Mouse (Mus musculus): ENCODE measurements around the gene Olfr342. TPM values are rescaled to one million over a fixed set of nuclear protein-coding genes. Genes with fewer than 3 reads are reported as not detected.

Gene Olfr342
- not detected for polyA plus RNA-seq (2021)

DNA sequence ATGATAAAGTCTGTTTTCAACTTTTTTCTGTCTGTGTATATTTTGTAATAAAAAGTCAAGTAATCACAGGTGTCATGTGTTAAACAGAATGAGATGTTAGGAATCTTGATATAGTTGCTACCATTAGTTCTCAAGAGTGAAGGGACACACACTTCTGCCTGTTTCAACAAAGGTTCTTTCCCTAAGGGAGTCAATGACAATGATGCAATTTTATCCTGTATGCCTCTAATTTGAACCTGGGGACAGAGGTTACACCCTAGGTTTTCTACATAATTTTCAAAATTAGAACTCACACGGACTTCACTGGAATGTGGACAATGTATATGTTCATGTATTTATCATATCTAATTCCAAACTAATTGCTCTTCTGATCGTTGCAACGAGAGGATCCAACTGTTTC, at the start of gene Olfr342:
Gene Olfr342, plus strand, starts transcription at position 301 of the 400 bp plus-strand sequence.
- ATAC-seq (no peak), DNase-seq (ENCODE audit: low read depth, low spot score) (no peak)
- in situ Hi-C loops (cut with MboI; ENCODE audit: low pct_unique_long_range_greater_than_20kb) = no loop called here
- no peaks in the 10 kb centered on the region for H3K27me3 ChIP-seq
- CTCF ChIA-PET = no interaction called here
- POLR2A ChIA-PET = no interaction called here
- no peak for TF ChIP-seq CTCF (IDR thresholded peaks at IDR 0.05)

DNA sequence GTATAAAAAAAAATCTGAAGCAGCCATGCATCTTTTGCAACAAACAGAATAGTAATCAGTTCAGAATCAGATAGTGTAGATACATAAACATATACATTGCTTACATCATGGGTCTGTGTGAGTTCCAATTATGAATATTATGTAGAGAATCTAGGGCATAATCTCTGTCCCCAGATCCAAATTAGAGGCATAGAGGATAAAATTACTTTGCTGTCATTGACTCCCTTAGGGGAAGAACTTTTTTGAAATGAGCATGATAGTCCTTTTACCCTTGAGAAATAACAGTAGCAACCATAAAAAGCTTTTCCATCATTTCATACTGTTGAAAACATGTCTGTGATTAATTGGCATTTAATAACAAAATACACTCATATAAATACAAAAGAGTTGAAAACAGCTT, 42.4 kb upstream of the Olfr342 start, which contains the start of gene Olfr341:
Gene Olfr341, minus strand, starts transcription at position 101 of the 400 bp plus-strand sequence.
- ATAC-seq = no peak
- H3K27me3 ChIP-seq = peaks cover 5% of the 10 kb centered on the region
- ChIA-PET CTCF (no interaction called here), POLR2A (no interaction called here)
- no peak for TF ChIP-seq CTCF (IDR thresholded peaks at IDR 0.05)
- in situ Hi-C loops (cut with MboI; ENCODE audit: low pct_unique_long_range_greater_than_20kb) = no loop called here
- DNase-seq (ENCODE audit: low read depth, low spot score) = no peak

DNA sequence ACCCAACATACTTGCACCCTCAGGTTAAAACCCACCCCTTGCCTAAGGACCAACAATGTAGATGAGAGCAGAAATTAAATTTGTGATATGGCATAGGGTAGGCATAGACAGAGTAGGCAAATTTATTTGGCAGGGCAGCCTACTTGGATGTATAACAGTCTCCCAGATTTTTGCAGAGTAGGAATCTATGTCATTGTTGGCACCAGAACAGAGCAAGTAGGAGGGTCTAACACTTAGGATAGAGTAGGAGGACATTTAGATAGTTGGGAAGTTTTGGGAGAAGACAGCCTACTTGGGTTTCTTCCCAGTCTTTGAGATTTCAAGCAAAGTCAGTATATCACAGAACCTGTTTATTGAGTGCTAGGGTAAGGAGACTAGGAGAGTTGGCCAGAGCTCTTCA, 40.4 kb downstream of the Olfr342 start:
- no peak for ATAC-seq
- no peak for TF ChIP-seq CTCF (IDR thresholded peaks at IDR 0.05)
- ChIA-PET POLR2A (no interaction called here), CTCF (no interaction called here)
- no peak for DNase-seq (ENCODE audit: low read depth, low spot score)
- in situ Hi-C loops (cut with MboI; ENCODE audit: low pct_unique_long_range_greater_than_20kb) = no loop called here
- no peaks in the 10 kb centered on the region for H3K27me3 ChIP-seq

DNA sequence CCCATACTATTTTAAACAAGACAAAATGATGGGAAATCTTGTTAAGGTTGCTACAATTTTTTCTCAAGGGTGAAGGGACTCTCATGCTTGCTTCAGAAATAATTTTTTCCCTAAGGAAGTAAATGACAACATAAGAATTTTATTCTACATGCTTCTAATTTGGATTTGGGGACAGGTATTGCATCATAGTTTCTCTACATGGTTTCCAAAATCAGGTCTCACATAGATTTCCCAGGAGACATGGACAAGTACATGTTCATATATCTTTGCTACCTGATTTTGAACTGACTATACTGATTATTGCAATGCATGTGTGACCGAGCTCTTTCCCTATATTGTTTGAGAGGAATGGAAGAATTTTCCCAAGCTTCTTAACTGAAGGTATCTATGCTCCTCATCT, 41.6 kb downstream of the Olfr342 start, which contains the start of gene Olfr344:
Gene Olfr344, plus strand, starts transcription at position 301 of the 400 bp plus-strand sequence.
- DNase-seq (ENCODE audit: low read depth, low spot score) (no peak), ATAC-seq (no peak)
- H3K27me3 ChIP-seq = no peaks in the 10 kb centered on the region
- CTCF ChIA-PET = no interaction called here
- no peak for TF ChIP-seq CTCF (IDR thresholded peaks at IDR 0.05)
- in situ Hi-C loops (cut with MboI; ENCODE audit: low pct_unique_long_range_greater_than_20kb) = no loop called here
- POLR2A ChIA-PET = no interaction called here

DNA sequence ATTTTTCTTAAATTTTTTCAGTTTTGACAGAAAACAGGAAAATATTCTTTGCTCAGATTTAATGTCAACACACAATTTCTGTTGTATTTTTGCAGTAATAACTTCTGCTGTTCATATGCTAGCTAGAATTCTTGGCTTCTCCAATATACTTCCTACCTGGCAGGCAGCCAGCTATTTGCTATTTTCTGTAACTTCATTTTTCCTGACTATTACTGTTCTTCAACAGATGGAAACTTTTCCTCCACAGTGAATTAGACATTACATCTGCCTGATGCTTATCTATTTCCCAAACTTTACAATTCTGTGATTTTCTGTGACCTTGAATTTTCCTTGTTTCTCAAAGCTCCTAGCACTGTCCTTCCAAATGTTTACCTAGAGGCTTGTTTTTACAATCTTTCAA, 42.2 kb downstream of the Olfr342 start:
- ChIA-PET POLR2A (no interaction called here), CTCF (no interaction called here)
- in situ Hi-C loops (cut with MboI; ENCODE audit: low pct_unique_long_range_greater_than_20kb) = no loop called here
- no peaks in the 10 kb centered on the region for H3K27me3 ChIP-seq
- DNase-seq (ENCODE audit: low read depth, low spot score) = no peak
- no peak for TF ChIP-seq CTCF (IDR thresholded peaks at IDR 0.05)
- no peak for ATAC-seq

DNA sequence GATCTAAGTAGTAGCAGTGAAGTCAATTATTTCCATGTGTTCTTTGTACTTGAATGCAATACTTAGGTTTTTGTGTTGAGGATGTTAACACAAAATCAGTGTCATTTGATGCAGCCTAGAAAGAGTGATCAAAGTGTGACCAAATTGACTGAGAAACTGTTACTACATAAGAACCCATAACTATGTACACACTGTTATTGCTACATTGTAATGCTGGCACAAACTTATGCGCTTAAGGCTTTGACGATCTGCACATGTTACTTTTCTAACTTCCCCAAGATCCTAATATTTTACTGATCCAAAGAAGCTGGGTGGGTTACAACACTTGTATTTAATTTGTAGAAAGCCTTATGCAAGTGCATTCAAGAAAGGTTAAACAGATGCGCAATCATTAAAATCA, 43.0 kb downstream of the Olfr342 start:
- no peak for TF ChIP-seq CTCF (IDR thresholded peaks at IDR 0.05)
- in situ Hi-C loops (cut with MboI; ENCODE audit: low pct_unique_long_range_greater_than_20kb) = no loop called here
- ChIA-PET POLR2A (no interaction called here), CTCF (no interaction called here)
- no peak for DNase-seq (ENCODE audit: low read depth, low spot score)
- no peak for ATAC-seq
- H3K27me3 ChIP-seq = no peaks in the 10 kb centered on the region

Other genes with a start within 250 kb of the Olfr342 start
- 0.01 TPM for gene Olfr338, start 151.5 kb upstream of the Olfr342 start, polyA plus RNA-seq (2021)
- gene Olfr339, start 106.1 kb upstream of the Olfr342 start, polyA plus RNA-seq (2021) = not detected
- gene Olfr340, start 72.4 kb upstream of the Olfr342 start, polyA plus RNA-seq (2021) = not detected
- not detected for gene Olfr341, start 42.5 kb upstream of the Olfr342 start, polyA plus RNA-seq (2021)
- gene Olfr344, start 41.7 kb downstream of the Olfr342 start, polyA plus RNA-seq (2021) = 0.01 TPM
- gene Olfr345, start 115.0 kb downstream of the Olfr342 start, polyA plus RNA-seq (2021) = not detected
- not detected for gene Olfr346, start 160.8 kb downstream of the Olfr342 start, polyA plus RNA-seq (2021)
- not detected for gene Olfr347, start 206.9 kb downstream of the Olfr342 start, polyA plus RNA-seq (2021)

Data from Patski (cell line).